Mouse (Mus musculus): ENCODE measurements at regions not wholly inside any gene's neighbourhood (a gene's known extent, or its start where the extent isn't known, plus 50 kb on each side); places are given as distances from the start of the nearest gene placed in this dataset.

- TF ChIP-seq CTCF (IDR thresholded peaks at IDR 0.05; ENCODE audit: borderline replicate concordance, extremely low read depth, insufficient read depth, insufficient read length) (no peak), POLR2A (IDR thresholded peaks at IDR 0.05; ENCODE audit: borderline replicate concordance, extremely low read depth, insufficient read depth, insufficient read length, poor library complexity, severe bottlenecking) (no peak)
These were observed 193.5 kb upstream of the Cxcl12 start for GRCm38 (mm10) chr6:116974841-116975240.
